Mouse (Mus musculus): ENCODE measurements around the gene Prrxl1.

Gene Prrxl1

GRCm38 (mm10) chr14:32599290-32600041 lies at the start of gene Prrxl1:
Prrxl1 (plus strand) TSS chr14:32599407.
- no peak for DNase-seq

GRCm38 (mm10) chr14:32551854-32552253 lies 47.4 kb upstream of the Prrxl1 start:
- peak; percentile 10 for DNase-seq

GRCm38 (mm10) chr14:32553198-32553903 lies 45.9 kb upstream of the Prrxl1 start:
- DNase-seq, result peak; percentile 55

- peak; percentile 35 for DNase-seq
These were observed 44.2 kb upstream of the Prrxl1 start for GRCm38 (mm10) chr14:32554860-32555526.

GRCm38 (mm10) chr14:32561428-32561827 lies 37.8 kb upstream of the Prrxl1 start:
- peak; percentile 76 for DNase-seq

- DNase-seq, result peak; percentile 77
These were observed 35.5 kb upstream of the Prrxl1 start for GRCm38 (mm10) chr14:32563661-32564060.

- DNase-seq, result no peak
These were observed 26.7 kb upstream of the Prrxl1 start for GRCm38 (mm10) chr14:32572519-32572918.

GRCm38 (mm10) chr14:32578420-32578819 lies 20.8 kb upstream of the Prrxl1 start:
- peak; percentile 90 for DNase-seq

GRCm38 (mm10) chr14:32583696-32584095 lies 15.5 kb upstream of the Prrxl1 start:
- no peak for DNase-seq

GRCm38 (mm10) chr14:32587013-32587784 lies 12.0 kb upstream of the Prrxl1 start:
- no peak for DNase-seq

GRCm38 (mm10) chr14:32590377-32590776 lies 8.8 kb upstream of the Prrxl1 start:
- no peak for DNase-seq

GRCm38 (mm10) chr14:32597232-32598231 lies 1.7 kb upstream of the Prrxl1 start:
- DNase-seq, result no peak

GRCm38 (mm10) chr14:32598437-32599219 lies 579 bp upstream of the Prrxl1 start:
- DNase-seq, result no peak

- DNase-seq, result no peak
These were observed 903 bp downstream of the Prrxl1 start for GRCm38 (mm10) chr14:32600110-32600509.

- DNase-seq, result no peak
These were observed 6.3 kb downstream of the Prrxl1 start for GRCm38 (mm10) chr14:32605508-32605907.

GRCm38 (mm10) chr14:32606316-32606715 lies 7.1 kb downstream of the Prrxl1 start:
- DNase-seq, result no peak

GRCm38 (mm10) chr14:32609392-32609791 lies 10.2 kb downstream of the Prrxl1 start:
- DNase-seq, result no peak

GRCm38 (mm10) chr14:32617253-32617652 lies 18.0 kb downstream of the Prrxl1 start:
- no peak for DNase-seq

GRCm38 (mm10) chr14:32624245-32624644 lies 25.0 kb downstream of the Prrxl1 start:
- peak; percentile 21 for DNase-seq

GRCm38 (mm10) chr14:32624811-32625210 lies 25.6 kb downstream of the Prrxl1 start:
- peak; percentile 68 for DNase-seq

GRCm38 (mm10) chr14:32627271-32627670 lies 28.1 kb downstream of the Prrxl1 start:
- DNase-seq, result no peak
